Mouse (Mus musculus) cortical plate, adult 2 months (tissue): ENCODE results near the gene Gprc5b.

ENCODE experiments used
- CTCF ChIP-seq: fragments of 200-500 bp; IDR thresholded peaks from 2 replicates; pipeline ENCODE4 v1.5.1; 2011; ENCODE audit warnings: mild to moderate bottlenecking, control low read depth, low read length; ENCODE audit not compliant: insufficient read depth; ENCODE audit errors: extremely low read depth
- POLR2A ChIP-seq: fragments of 200-500 bp; IDR thresholded peaks from 2 replicates; pipeline ENCODE4 v1.6.1; 2011; ENCODE audit warnings: mild to moderate bottlenecking, low read length, control low read depth; ENCODE audit not compliant: insufficient read depth; ENCODE audit errors: extremely low read depth

DNA sequence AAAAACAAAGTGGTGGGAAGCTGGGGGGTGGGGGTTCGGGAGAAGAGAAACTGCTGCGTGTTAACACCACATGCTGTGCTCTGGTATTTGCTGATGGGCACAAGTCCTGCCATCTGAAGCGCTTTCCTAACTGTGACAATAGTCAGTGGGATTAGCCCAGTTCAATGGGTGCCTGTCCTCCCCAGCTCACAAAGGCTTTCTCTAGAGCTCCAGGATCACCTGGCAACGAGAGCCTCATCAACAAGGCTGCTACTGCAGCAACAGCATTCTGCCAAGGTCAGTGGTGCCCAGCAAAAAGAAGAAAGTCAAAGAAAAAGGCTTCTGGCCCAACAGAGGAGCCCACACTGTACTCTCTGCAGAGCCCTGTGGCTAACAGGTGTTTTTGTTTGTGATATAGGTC, 58.2 kb downstream of the Gprc5b start:
- no peak for TF ChIP-seq CTCF
- TF ChIP-seq POLR2A: no peak
